Mouse (Mus musculus) cerebellum, adult 11-12 months (tissue): Measurements from ENCODE around the gene Rassf8.

ENCODE experiments used
- DNase-seq: peaks from one replicate; pipeline ENCODE4 v3.0.0; 2022

The Rassf8 gene

DNA sequence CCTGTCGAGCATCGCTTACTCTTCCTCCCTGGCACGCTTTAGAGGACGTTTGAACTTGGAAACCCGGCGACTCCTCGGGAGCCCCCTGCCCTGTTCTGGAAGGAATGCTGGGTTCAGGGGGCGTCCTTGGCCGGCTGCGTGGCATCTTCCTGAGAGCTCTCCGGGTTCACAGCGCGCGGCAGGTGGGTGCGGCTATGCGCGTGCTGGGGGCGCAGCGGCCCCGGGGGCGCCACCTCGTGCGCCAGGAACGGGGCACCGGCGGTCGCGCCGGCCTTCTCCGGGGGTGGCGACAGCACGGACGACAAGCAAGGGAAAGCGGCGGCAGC, 116.2 kb downstream of the Rassf8 start:
- no peak for DNase-seq

DNA sequence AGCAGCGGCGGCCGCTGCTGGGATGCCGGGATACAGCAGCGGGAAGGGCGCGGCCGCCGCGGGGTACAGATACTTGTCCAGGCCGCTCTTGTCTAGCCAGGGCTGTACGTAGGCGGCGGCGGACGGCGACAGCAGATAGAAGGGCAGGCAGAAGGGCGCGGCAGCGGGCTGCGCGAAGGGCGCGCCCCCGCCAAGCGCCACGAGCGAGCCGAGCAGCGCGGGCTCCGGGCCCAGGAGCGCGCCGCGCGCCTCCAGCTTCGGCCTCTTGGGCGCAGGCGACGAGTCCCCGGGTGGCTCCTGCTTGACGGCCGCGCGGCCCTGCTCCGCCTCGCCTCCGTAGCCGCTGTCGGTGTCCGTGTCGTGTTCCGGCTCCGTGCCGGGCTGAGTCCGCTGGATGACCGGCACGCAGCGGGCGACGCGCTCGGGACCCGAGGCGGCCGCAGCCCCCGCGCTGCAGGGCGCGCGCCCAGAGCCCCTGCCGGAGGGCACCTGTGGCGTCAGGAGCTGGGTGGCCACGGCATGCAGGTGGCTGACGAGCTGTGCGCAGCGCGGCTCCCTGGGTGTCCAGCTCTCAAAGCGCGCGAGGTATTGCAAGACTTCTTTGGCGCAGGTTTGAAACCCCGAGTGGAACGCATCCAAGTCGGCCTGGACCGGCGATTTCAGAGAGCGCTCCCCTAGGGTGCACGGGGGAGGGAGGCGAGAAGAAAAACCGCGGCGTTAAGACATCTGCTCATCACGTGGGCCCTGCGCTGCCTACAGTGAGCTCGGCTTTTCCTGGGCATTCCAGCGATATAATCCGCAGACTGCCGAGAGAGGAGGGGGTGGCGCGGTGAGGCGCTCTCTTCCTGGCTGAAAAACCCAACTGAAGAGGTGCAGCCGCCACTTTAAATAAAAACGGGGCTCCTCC, 116.8 kb downstream of the Rassf8 start:
- DNase-seq: peak; percentile 89

DNA sequence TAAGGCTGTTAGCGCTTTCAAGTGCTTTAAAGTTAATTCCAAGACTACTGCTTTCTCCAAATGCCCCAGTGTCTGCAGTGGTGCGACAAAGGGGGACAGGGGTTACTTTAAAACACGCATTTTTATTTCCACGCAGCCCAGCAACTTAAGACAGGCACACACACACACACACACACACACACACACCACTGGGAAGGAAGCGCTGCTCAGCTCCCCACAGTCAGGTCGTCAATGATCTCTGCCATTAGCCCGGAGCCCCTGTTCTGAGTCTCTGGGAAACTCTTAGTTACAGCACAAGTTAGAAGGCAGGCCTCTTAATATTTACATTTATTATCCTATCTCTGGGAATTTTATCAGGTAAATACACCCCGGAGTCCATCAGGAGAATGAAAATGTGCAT, 117.6 kb downstream of the Rassf8 start:
- no peak for DNase-seq

DNA sequence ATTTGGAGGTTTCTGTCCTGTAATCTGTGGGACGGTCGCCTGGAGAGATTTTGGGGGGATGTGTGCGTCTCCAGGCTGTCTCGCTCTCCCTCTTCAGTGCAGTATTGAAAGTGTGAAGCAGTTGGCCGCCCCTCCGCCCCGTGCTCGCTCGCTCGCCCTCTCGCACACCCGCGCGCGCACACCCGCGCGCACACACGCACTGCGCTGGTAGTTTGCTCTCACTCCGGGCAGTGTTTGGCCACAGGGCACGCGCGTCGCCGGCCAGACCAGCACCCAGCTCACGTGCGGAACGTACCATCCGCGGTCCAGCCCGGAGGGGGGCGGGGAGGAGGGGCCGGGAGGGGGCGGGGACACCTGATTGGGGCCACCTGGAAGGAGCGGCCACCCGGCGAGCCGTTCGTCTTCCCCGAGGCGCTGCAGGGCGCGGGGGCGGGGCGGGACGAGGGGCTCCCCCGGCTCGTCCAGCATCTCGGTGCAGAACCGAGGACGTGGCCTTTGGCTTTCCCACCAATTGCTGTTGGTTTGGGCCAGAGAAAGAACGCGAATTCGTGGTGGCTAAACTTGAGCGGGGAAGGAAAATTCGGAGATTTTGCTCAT, 118.8 kb downstream of the Rassf8 start, which contains the start of gene Bhlhe41:
Bhlhe41 (minus strand) TSS at position 270 of the 597 bp plus-strand sequence.
- DNase-seq: peak; percentile 93

DNA sequence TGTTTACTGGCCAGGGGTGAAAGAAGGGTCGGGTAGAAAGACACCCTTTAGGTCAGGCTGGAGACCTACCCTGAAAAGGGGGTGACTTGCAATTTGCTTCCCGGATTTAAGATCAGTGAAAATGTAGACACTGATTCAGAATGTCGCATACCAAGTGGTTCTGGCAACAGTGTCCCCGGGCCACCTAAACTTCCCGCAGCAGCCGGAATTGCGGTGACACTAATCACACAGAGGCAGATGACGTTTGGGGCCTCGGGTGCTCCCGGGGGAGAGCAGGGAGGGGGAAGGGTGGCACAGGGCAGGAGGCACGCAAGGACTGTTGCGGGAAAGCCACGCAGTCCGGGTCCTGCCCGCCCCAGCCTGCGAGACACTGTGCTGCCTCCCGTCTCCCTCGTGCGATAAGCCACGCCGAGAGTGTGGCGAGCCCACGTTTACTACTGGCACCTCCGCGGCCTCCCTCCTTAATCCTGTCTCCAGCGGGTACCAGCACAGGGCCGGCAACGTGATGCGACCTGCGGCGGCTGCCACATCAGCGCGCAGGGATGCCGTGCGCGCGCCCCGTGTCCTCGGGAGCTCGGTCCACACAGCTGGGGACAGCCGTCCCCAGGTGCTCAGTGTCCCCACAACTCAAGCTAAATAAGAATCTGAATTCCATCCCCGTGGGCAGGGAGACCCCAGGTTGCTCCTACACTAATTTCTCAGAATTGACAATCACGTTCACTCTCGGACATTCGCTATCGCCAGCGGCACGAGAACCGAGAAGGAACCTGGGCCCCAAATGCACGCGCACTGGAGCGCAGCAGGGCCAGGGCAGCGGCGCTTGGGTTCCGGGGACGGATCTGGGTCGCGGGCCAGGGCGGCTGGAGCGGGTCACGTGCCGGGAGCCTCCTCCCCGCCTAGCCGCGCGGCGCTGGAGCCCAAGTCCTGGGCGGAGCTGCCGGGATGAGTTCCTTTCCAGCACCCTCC, 119.6 kb downstream of the Rassf8 start:
- DNase-seq: peak; percentile 92

DNA sequence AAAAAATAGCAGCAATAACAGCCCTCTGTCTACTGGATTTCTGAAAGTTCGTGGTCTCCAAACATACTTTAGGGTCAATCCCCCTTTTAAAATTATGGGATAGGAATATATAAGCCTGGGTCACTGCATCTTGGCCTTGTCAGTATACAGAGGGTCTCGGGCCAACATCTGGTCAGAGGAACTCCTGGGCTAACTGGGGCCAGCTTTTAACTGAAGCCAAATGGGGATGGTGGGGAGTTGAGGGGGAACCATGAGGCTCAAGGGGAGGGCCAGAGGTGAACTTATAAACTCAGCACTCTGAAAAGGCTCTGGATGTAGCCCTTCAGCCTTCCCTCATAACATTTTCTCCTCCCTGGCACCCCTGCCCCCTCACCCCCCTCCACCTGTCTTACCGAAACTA, 120.6 kb downstream of the Rassf8 start:
- DNase-seq: no peak
